14 mouse cellular contexts compared by ENCODE assay signal in genomic region chr11:97572895-97573480, GRCm38 (mm10). TPM values are rescaled to one million over a fixed set of nuclear protein-coding genes. Genes with fewer than 3 reads are reported as not detected.
DNase-seq lines count a peak whose midpoint lies in the region; ATAC-seq and TF ChIP-seq lines count a peak whose summit lies in the region.
"Had no signal": no experiment of that assay in that cellular context is flagged by ENCODE, and none has a peak within 500 bp of the region (broad histone marks: within the 10 kb centered on the region; RNA-seq: fewer than 3 reads in every experiment).

No protein-coding gene starts in this region.

- H3K27ac ChIP-seq in cortical plate, adult 2 months (ENCODE audit: insufficient read depth, low read length) = peak overlapping the region; percentile 82
- peak overlapping the region; percentile 60; the same call in 1 of the 2 replicates for H3K27ac ChIP-seq in hindbrain, embryonic 12.5 days
- peak overlapping the region; percentile 49 for H3K27ac ChIP-seq in neural tube, embryonic 13.5 days (replicated peaks)
- H3K27ac ChIP-seq in liver, embryonic 11.5 days (ENCODE audit: low read depth, low read length) = no peak overlapping the region
- H3K27ac ChIP-seq: heart, embryonic 15.5 days; kidney, postnatal 0 days; limb, embryonic 12.5 days had no signal

- WGBS in hindbrain, embryonic 12.5 days = 24% methylated on average over 7 of the region's 7 CpGs
- WGBS in neural tube, embryonic 13.5 days = 24% methylated on average over 7 of the region's 7 CpGs
- WGBS in liver, embryonic 11.5 days = 29% methylated on average over 7 of the region's 7 CpGs

- peak overlapping the region; percentile 93 for H3K9ac ChIP-seq in hindbrain, embryonic 12.5 days
- H3K9ac ChIP-seq in neural tube, embryonic 13.5 days = peak overlapping the region; percentile 97
- H3K9ac ChIP-seq in liver, embryonic 11.5 days (ENCODE audit: low read depth, low read length) = no peak overlapping the region
- H3K9ac ChIP-seq: heart, embryonic 15.5 days; limb, embryonic 12.5 days had no signal

- peak; percentile 58 for DNase-seq in left cerebral cortex, postnatal 4 days
- DNase-seq in left cerebral cortex, adult 11 months (ENCODE audit: low spot score) = no peak
- DNase-seq in heart, adult 18-20 months = no peak
- DNase-seq in urinary bladder, postnatal 10 days (ENCODE audit: low spot score) = no peak
- DNase-seq in liver, embryonic 11.5 days (ENCODE audit: low spot score) = no peak
- DNase-seq: lung, postnatal 10 days; spleen, adult 18-20 months had no signal

- H3K4me1 ChIP-seq in cortical plate, adult 2 months (ENCODE audit: control insufficient read depth, insufficient read depth, low read length) = peaks cover 5% of the 10 kb centered on the region; the same call in 1 of the 2 replicates
- H3K4me1 ChIP-seq in hindbrain, embryonic 12.5 days = peaks cover 66% of the 10 kb centered on the region
- H3K4me1 ChIP-seq in neural tube, embryonic 13.5 days (replicated peaks) = peaks cover 84% of the 10 kb centered on the region
- H3K4me1 ChIP-seq in liver, embryonic 11.5 days (replicated peaks; ENCODE audit: control insufficient read depth, insufficient read depth, low read length) = peaks cover 11% of the 10 kb centered on the region; the same call in 1 of the 2 replicates

- H3K27me3 ChIP-seq in hindbrain, embryonic 12.5 days = peaks cover 53% of the 10 kb centered on the region
- H3K27me3 ChIP-seq in neural tube, embryonic 13.5 days = peaks cover 11% of the 10 kb centered on the region; the same call in 1 of the 2 replicates
- H3K27me3 ChIP-seq in liver, embryonic 11.5 days (replicated peaks; ENCODE audit: control insufficient read depth, insufficient read depth, low read length) = peaks cover 90% of the 10 kb centered on the region

- no peaks in the 10 kb centered on the region for H3K36me3 ChIP-seq in hindbrain, embryonic 12.5 days
- no peaks in the 10 kb centered on the region for H3K36me3 ChIP-seq in neural tube, embryonic 13.5 days
- no peaks in the 10 kb centered on the region for H3K36me3 ChIP-seq in liver, embryonic 11.5 days (ENCODE audit: control insufficient read depth, insufficient read depth, low read length)
- H3K36me3 ChIP-seq: heart, embryonic 15.5 days; limb, embryonic 12.5 days had no signal

- no peak for TF ChIP-seq POLR2A in cortical plate, adult 2 months (IDR thresholded peaks at IDR 0.05; ENCODE audit: extremely low read depth, insufficient read depth, low read length)

- intact Hi-C loops in left cerebral cortex, postnatal 4 days (cut with DNase I) = no loop called here

- H3K4me2 ChIP-seq in hindbrain, embryonic 12.5 days (replicated peaks) = peak overlapping the region; percentile 75
- peak overlapping the region; percentile 86 for H3K4me2 ChIP-seq in neural tube, embryonic 13.5 days
- no peak overlapping the region for H3K4me2 ChIP-seq in liver, embryonic 11.5 days

- H3K9me3 ChIP-seq in hindbrain, embryonic 12.5 days (replicated peaks) = no peaks in the 10 kb centered on the region
- H3K9me3 ChIP-seq in neural tube, embryonic 13.5 days = no peaks in the 10 kb centered on the region
- no peaks in the 10 kb centered on the region for H3K9me3 ChIP-seq in liver, embryonic 11.5 days (ENCODE audit: control insufficient read depth, low read length)
- H3K9me3 ChIP-seq: heart, embryonic 15.5 days; limb, embryonic 12.5 days had no signal

- H3K4me3 ChIP-seq in cortical plate, adult 2 months (ENCODE audit: insufficient read depth, low read length) = peak overlapping the region; percentile 94
- H3K4me3 ChIP-seq in hindbrain, embryonic 12.5 days = peak overlapping the region; percentile 70
- H3K4me3 ChIP-seq in neural tube, embryonic 13.5 days = peak overlapping the region; percentile 76
- H3K4me3 ChIP-seq in liver, embryonic 11.5 days (ENCODE audit: low read depth, low read length) = no peak overlapping the region
- H3K4me3 ChIP-seq: myocyte had no signal

- no peak for TF ChIP-seq CTCF in cortical plate, adult 2 months (IDR thresholded peaks at IDR 0.05; ENCODE audit: extremely low read depth, insufficient read depth, low read length)

- ATAC-seq in hindbrain, embryonic 12.5 days (ENCODE audit: low FRiP score) = no peak
- no peak for ATAC-seq in neural tube, embryonic 13.5 days (ENCODE audit: low read depth)
- ATAC-seq in liver, embryonic 11.5 days (replicated peaks; ENCODE audit: low FRiP score) = no peak

RNA-seq across cellular contexts. Expression of gene Srcin1, which starts 3.0 kb away (rescaled TPM):
- total RNA-seq in left cerebral cortex, postnatal 4 days (2021) = 100 to 1,000 TPM; 163 to 177 TPM
- 141 and 146 TPM in 2 replicates for polyA plus RNA-seq in cortical plate, adult 2 months (2012; rRNA removed)
- polyA plus RNA-seq in hindbrain, embryonic 12.5 days (2016; fragmentation: Nextera tagmentation; extraction: Ambion mirVana) = 6.3 and 6.7 TPM in 2 replicates
- 5.7 and 7.0 TPM in 2 replicates for polyA plus RNA-seq in neural tube, embryonic 13.5 days (2015; fragmentation: Nextera tagmentation; extraction: Ambion mirVana)
- under 1 TPM; 0.18 to 0.25 TPM for total RNA-seq in heart, adult 18-20 months (2021)
- 0.13 and 0.14 TPM in 2 replicates for polyA plus RNA-seq in liver, embryonic 11.5 days (2014; fragmentation: Nextera tagmentation; extraction: Ambion mirVana)
- polyA plus RNA-seq: myocyte had no signal

RNA-seq across cellular contexts. Expression of gene Epop, which starts 56.5 kb away (rescaled TPM):
- 1 to 10 TPM; 5.6 to 6.3 TPM for total RNA-seq in left cerebral cortex, postnatal 4 days (2021)
- 89.5 and 95.2 TPM in 2 replicates for polyA plus RNA-seq in cortical plate, adult 2 months (2012; rRNA removed)
- 11.2 and 11.7 TPM in 2 replicates for polyA plus RNA-seq in hindbrain, embryonic 12.5 days (2016; fragmentation: Nextera tagmentation; extraction: Ambion mirVana)
- 3.6 and 4.1 TPM in 2 replicates for polyA plus RNA-seq in neural tube, embryonic 13.5 days (2015; fragmentation: Nextera tagmentation; extraction: Ambion mirVana)
- total RNA-seq in heart, adult 18-20 months (2021) = 1 to 10 TPM in 1 of 2 experiments, under 1 TPM in 1; 0.84 to 1.1 TPM
- polyA plus RNA-seq in liver, embryonic 11.5 days (2014; fragmentation: Nextera tagmentation; extraction: Ambion mirVana) = 4.1 and 4.8 TPM in 2 replicates

Comparison
In these comparisons a context has a peak if more than half of its experiments do, and no peak if none do; other contexts are left out.
1. RNA of gene Srcin1, which starts 3.0 kb away (polyA plus RNA-seq): 141 to 146 TPM in cortical plate, adult 2 months; 5.7 to 7.0 TPM in neural tube, embryonic 13.5 days, 6.3 to 6.7 TPM in hindbrain, embryonic 12.5 days and 0.13 to 0.14 TPM in liver, embryonic 11.5 days; every median in the first group is over 10 times any median in the second.